Mouse (Mus musculus): ENCODE measurements at regions not wholly inside any gene's neighbourhood (a gene's known extent, or its start where the extent isn't known, plus 50 kb on each side); places are given as distances from the start of the nearest gene placed in this dataset.

- no peak; the same call in 1 of the 2 replicates for ATAC-seq (replicated peaks; ENCODE audit: insufficient number of reproducible peaks, low FRiP score, low TSS enrichment, low read depth)
- no peaks in the 10 kb centered on the region for H3K4me1 ChIP-seq (ENCODE audit: control insufficient read depth, insufficient read depth, low read length)
These were observed 2849.5 kb upstream of the Lrrc6 start for GRCm38 (mm10) chr15:69350053-69350739.

DNA sequence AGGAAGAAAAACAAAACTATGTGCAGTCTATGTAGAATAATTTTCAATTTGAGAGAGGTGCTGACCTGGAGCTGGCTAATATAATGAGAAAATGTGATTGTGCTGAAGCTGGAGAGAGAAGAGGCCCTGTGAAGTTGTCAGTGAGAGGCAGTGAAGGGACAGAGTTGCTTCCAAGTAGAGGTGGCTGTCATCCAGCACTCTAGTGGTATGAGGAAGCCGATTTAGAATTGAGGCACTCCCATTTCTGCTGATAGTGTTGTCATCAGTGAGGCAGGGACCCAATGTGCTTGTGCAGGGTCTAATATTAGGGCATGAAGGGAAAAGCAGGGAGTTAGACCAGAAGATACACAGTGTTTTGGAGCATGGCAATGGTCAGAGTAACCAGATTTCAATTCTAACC lies 2845.4 kb upstream of the Lrrc6 start:
- DNase-seq (ENCODE audit: low spot score) (no peak), ATAC-seq (replicated peaks; ENCODE audit: insufficient number of reproducible peaks, low FRiP score, low TSS enrichment, low read depth) (no peak)
- no peak overlapping the region for H3K9ac ChIP-seq (replicated peaks; ENCODE audit: low read length)
- no peaks in the 10 kb centered on the region for H3K27me3 ChIP-seq (ENCODE audit: control insufficient read depth, insufficient read depth, low read length)
- H3K36me3 ChIP-seq (replicated peaks; ENCODE audit: control insufficient read depth, insufficient read depth, low read depth, low read length), result no peaks in the 10 kb centered on the region
- 88% methylated on average over 1 of the region's 1 CpGs for WGBS
- H3K9me3 ChIP-seq (replicated peaks; ENCODE audit: control insufficient read depth, low read length), result no peaks in the 10 kb centered on the region
- no peak overlapping the region for H3K27ac ChIP-seq (replicated peaks; ENCODE audit: low read depth, low read length)
- no peaks in the 10 kb centered on the region for H3K4me1 ChIP-seq (ENCODE audit: control insufficient read depth, insufficient read depth, low read length)
- H3K4me2 ChIP-seq (ENCODE audit: low read depth, low read length), result no peak overlapping the region
- no peak overlapping the region for H3K4me3 ChIP-seq (ENCODE audit: low read depth, low read length)

More at GRCm38 (mm10) chr15:69350053-69350739, 2849.5 kb upstream of the Lrrc6 start:
- Histone ChIP-seq H3K36me3 (replicated peaks; ENCODE audit: control insufficient read depth, insufficient read depth, low read depth, low read length) (no peaks in the 10 kb centered on the region), H3K27ac (replicated peaks; ENCODE audit: low read depth, low read length) (no peak overlapping the region), H3K4me3 (ENCODE audit: low read depth, low read length) (no peak overlapping the region), H3K9me3 (replicated peaks; ENCODE audit: control insufficient read depth, low read length) (no peaks in the 10 kb centered on the region), H3K27me3 (ENCODE audit: control insufficient read depth, insufficient read depth, low read length) (no peaks in the 10 kb centered on the region), H3K4me2 (ENCODE audit: low read depth, low read length) (no peak overlapping the region), H3K9ac (replicated peaks; ENCODE audit: low read length) (no peak overlapping the region)
- DNase-seq (ENCODE audit: low spot score), result no peak
- WGBS, result 85% methylated on average over 7 of the region's 7 CpGs

- H3K9ac ChIP-seq (replicated peaks; ENCODE audit: low read length), result no peak overlapping the region
- no peaks in the 10 kb centered on the region for H3K9me3 ChIP-seq (replicated peaks; ENCODE audit: control insufficient read depth, low read length)
- no peaks in the 10 kb centered on the region for H3K4me1 ChIP-seq (ENCODE audit: control insufficient read depth, insufficient read depth, low read length)
- no peaks in the 10 kb centered on the region for H3K27me3 ChIP-seq (ENCODE audit: control insufficient read depth, insufficient read depth, low read length)
- H3K4me2 ChIP-seq (ENCODE audit: low read depth, low read length), result no peak overlapping the region
- H3K27ac ChIP-seq (replicated peaks; ENCODE audit: low read depth, low read length), result no peak overlapping the region
- no peak overlapping the region for H3K4me3 ChIP-seq (ENCODE audit: low read depth, low read length)
- no peak for DNase-seq (ENCODE audit: low spot score)
- 69% methylated on average over 2 of the region's 2 CpGs for WGBS
- H3K36me3 ChIP-seq (replicated peaks; ENCODE audit: control insufficient read depth, insufficient read depth, low read depth, low read length), result no peaks in the 10 kb centered on the region
- no peak for ATAC-seq (replicated peaks; ENCODE audit: insufficient number of reproducible peaks, low FRiP score, low TSS enrichment, low read depth)
These were observed 2842.0 kb upstream of the Lrrc6 start for GRCm38 (mm10) chr15:69342759-69343158.

- H3K4me2 ChIP-seq (ENCODE audit: low read depth, low read length), result no peak overlapping the region
- no peak for DNase-seq (ENCODE audit: low spot score)
- H3K27me3 ChIP-seq (ENCODE audit: control insufficient read depth, insufficient read depth, low read length), result no peaks in the 10 kb centered on the region
- H3K27ac ChIP-seq (replicated peaks; ENCODE audit: low read depth, low read length), result no peak overlapping the region
- H3K4me3 ChIP-seq (ENCODE audit: low read depth, low read length), result no peak overlapping the region
- H3K36me3 ChIP-seq (replicated peaks; ENCODE audit: control insufficient read depth, insufficient read depth, low read depth, low read length), result no peaks in the 10 kb centered on the region
- no peaks in the 10 kb centered on the region for H3K9me3 ChIP-seq (replicated peaks; ENCODE audit: control insufficient read depth, low read length)
- 84% methylated on average over 2 of the region's 2 CpGs for WGBS
- H3K9ac ChIP-seq (replicated peaks; ENCODE audit: low read length), result no peak overlapping the region
- no peaks in the 10 kb centered on the region for H3K4me1 ChIP-seq (ENCODE audit: control insufficient read depth, insufficient read depth, low read length)
- ATAC-seq (replicated peaks; ENCODE audit: insufficient number of reproducible peaks, low FRiP score, low TSS enrichment, low read depth), result no peak
These were observed 2835.8 kb upstream of the Lrrc6 start for GRCm38 (mm10) chr15:69336491-69336890.

GRCm38 (mm10) chr15:69326537-69326936 lies 2825.8 kb upstream of the Lrrc6 start:
- no peaks in the 10 kb centered on the region for H3K36me3 ChIP-seq (replicated peaks; ENCODE audit: control insufficient read depth, insufficient read depth, low read depth, low read length)
- ATAC-seq (replicated peaks; ENCODE audit: insufficient number of reproducible peaks, low FRiP score, low TSS enrichment, low read depth), result no peak
- H3K4me2 ChIP-seq (ENCODE audit: low read depth, low read length), result no peak overlapping the region
- no peak overlapping the region for H3K9ac ChIP-seq (replicated peaks; ENCODE audit: low read length)
- no peak overlapping the region for H3K27ac ChIP-seq (replicated peaks; ENCODE audit: low read depth, low read length)
- no peaks in the 10 kb centered on the region for H3K27me3 ChIP-seq (ENCODE audit: control insufficient read depth, insufficient read depth, low read length)
- H3K4me3 ChIP-seq (ENCODE audit: low read depth, low read length), result no peak overlapping the region
- no peak for DNase-seq (ENCODE audit: low spot score)
- H3K9me3 ChIP-seq (replicated peaks; ENCODE audit: control insufficient read depth, low read length), result no peaks in the 10 kb centered on the region
- H3K4me1 ChIP-seq (ENCODE audit: control insufficient read depth, insufficient read depth, low read length), result no peaks in the 10 kb centered on the region

GRCm38 (mm10) chr15:69303100-69303499 lies 2802.4 kb upstream of the Lrrc6 start:
- H3K4me2 ChIP-seq (ENCODE audit: low read depth, low read length), result no peak overlapping the region
- no peak overlapping the region for H3K27ac ChIP-seq (replicated peaks; ENCODE audit: low read depth, low read length)
- H3K27me3 ChIP-seq (ENCODE audit: control insufficient read depth, insufficient read depth, low read length), result no peaks in the 10 kb centered on the region
- no peaks in the 10 kb centered on the region for H3K9me3 ChIP-seq (replicated peaks; ENCODE audit: control insufficient read depth, low read length)
- WGBS, result 77% methylated on average over 5 of the region's 5 CpGs
- H3K4me1 ChIP-seq (ENCODE audit: control insufficient read depth, insufficient read depth, low read length), result no peaks in the 10 kb centered on the region
- no peak overlapping the region for H3K4me3 ChIP-seq (ENCODE audit: low read depth, low read length)
- ATAC-seq (replicated peaks; ENCODE audit: insufficient number of reproducible peaks, low FRiP score, low TSS enrichment, low read depth), result no peak
- no peak for DNase-seq (ENCODE audit: low spot score)
- H3K36me3 ChIP-seq (replicated peaks; ENCODE audit: control insufficient read depth, insufficient read depth, low read depth, low read length), result no peaks in the 10 kb centered on the region
- no peak overlapping the region for H3K9ac ChIP-seq (replicated peaks; ENCODE audit: low read length)

DNA sequence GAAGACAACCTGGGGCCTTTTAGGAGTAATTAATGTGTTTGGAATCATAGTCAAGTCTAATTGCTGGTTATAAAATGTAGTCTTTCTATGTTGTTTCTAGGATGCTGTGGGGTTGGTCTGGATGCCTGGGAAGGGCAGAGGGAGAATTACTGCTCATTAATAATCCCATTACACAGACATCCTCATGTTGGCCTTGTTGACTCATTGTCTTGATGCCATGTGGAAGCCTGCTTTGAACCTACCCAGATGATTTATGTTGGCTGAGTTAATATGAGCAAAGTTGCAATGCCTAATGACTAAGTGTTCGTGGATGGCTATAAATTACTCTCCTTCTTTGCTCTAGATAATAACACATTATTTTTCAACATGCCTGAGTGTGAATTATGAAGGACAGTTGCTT lies 2790.6 kb upstream of the Lrrc6 start:
- ATAC-seq (replicated peaks; ENCODE audit: insufficient number of reproducible peaks, low FRiP score, low TSS enrichment, low read depth), result no peak
- Histone ChIP-seq H3K27me3 (ENCODE audit: control insufficient read depth, insufficient read depth, low read length) (no peaks in the 10 kb centered on the region), H3K27ac (replicated peaks; ENCODE audit: low read depth, low read length) (no peak overlapping the region), H3K4me2 (ENCODE audit: low read depth, low read length) (no peak overlapping the region), H3K36me3 (replicated peaks; ENCODE audit: control insufficient read depth, insufficient read depth, low read depth, low read length) (no peaks in the 10 kb centered on the region), H3K4me3 (ENCODE audit: low read depth, low read length) (no peak overlapping the region), H3K9me3 (replicated peaks; ENCODE audit: control insufficient read depth, low read length) (no peaks in the 10 kb centered on the region), H3K9ac (replicated peaks; ENCODE audit: low read length) (no peak overlapping the region), H3K4me1 (ENCODE audit: control insufficient read depth, insufficient read depth, low read length) (no peaks in the 10 kb centered on the region)
- no peak for DNase-seq (ENCODE audit: low spot score)
- 65% methylated on average over 1 of the region's 1 CpGs for WGBS

DNA sequence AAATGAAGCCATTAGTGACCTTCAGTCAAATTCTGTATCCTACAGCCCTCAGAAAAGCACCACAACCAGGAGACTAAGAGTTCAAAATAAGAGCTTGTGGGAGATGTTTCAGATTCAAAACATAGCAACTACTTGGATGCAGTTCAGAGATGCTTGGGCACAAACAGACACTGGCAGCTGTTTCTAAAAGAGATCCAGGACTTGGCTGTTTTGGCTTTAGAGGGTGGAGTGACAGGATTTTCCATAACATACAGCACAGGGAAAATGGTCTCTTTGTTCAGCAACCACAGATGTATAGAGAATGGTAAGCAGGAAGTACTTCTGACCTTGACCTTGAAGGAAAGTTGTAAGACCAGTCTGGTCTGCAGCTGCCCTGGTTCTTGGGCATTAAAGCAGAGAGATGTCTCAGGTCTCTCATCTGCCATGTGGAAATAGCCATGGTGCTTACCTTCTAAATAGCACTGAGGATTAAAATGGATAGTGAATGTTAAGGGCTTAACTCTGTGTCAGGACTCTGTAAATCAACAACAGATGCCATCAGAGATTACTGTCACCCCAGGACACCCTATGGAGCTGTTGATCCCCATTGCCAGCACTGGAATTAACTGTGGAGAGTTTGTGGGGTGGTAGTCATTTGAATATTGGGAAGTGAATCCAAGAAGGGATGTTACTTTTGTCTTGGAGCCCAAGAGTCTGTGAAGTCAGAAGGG lies 2775.0 kb upstream of the Lrrc6 start:
- Histone ChIP-seq H3K27ac (replicated peaks; ENCODE audit: low read depth, low read length) (no peak overlapping the region), H3K4me3 (ENCODE audit: low read depth, low read length) (no peak overlapping the region), H3K36me3 (replicated peaks; ENCODE audit: control insufficient read depth, insufficient read depth, low read depth, low read length) (no peaks in the 10 kb centered on the region), H3K27me3 (ENCODE audit: control insufficient read depth, insufficient read depth, low read length) (no peaks in the 10 kb centered on the region), H3K4me1 (ENCODE audit: control insufficient read depth, insufficient read depth, low read length) (no peaks in the 10 kb centered on the region), H3K4me2 (ENCODE audit: low read depth, low read length) (no peak overlapping the region), H3K9ac (replicated peaks; ENCODE audit: low read length) (no peak overlapping the region), H3K9me3 (replicated peaks; ENCODE audit: control insufficient read depth, low read length) (no peaks in the 10 kb centered on the region)
- DNase-seq (ENCODE audit: low spot score) (no peak), ATAC-seq (replicated peaks; ENCODE audit: insufficient number of reproducible peaks, low FRiP score, low TSS enrichment, low read depth) (no peak)
